10 mouse cellular contexts compared by ENCODE assay signal in the genomic region with DNA sequence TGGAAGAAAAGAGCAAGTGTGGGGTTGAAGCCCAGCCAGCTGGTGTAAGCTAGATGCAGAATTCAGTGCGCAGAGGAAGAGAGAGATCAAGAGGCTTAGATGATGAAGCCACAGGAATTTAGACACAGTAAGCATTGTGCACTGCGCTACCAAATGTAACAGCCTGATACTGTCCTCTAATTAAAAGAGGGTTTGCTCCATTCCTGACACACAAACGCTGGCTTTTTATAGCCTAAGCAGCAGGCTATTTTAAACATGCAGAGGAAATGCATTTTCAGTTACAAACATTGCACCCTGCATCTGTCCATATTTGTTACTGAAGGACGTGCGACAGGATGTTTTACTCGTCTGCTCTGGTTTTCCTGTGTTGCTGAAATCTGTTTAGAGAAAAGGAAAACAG. TPM values are rescaled to one million over a fixed set of nuclear protein-coding genes. Genes with fewer than 3 reads are reported as not detected.
A peak's percentile ranks its signal among the peaks of the same experiment; 100 is the strongest.
DNase-seq lines count a peak whose midpoint lies in the region; ATAC-seq lines count a peak whose summit lies in the region.
"Had no signal": no experiment of that assay in that cellular context is flagged by ENCODE, and none has a peak within 500 bp of the region (broad histone marks: within the 10 kb centered on the region; RNA-seq: fewer than 3 reads in every experiment).

No protein-coding gene starts in this region.

- DNase-seq in liver, embryonic 13.5 days, result no peak
- no peak for DNase-seq in liver
- no peak for DNase-seq in gastrocnemius, postnatal 25 days
- DNase-seq: gastrocnemius, postnatal 10 days had no signal

- peaks cover 16% of the 10 kb centered on the region for H3K36me3 ChIP-seq in heart, embryonic 15.5 days
- peaks cover 60% of the 10 kb centered on the region for H3K36me3 ChIP-seq in heart, embryonic 12.5 days
- peaks cover 72% of the 10 kb centered on the region for H3K36me3 ChIP-seq in liver, embryonic 13.5 days
- H3K36me3 ChIP-seq in intestine, embryonic 15.5 days, result peaks cover 7% of the 10 kb centered on the region; the same call in 1 of the 2 replicates
- H3K36me3 ChIP-seq in stomach, embryonic 15.5 days, result peaks cover 19% of the 10 kb centered on the region; the same call in 1 of the 2 replicates

- WGBS in heart, embryonic 15.5 days, result 63% methylated on average over 6 of the region's 6 CpGs
- WGBS in heart, embryonic 12.5 days, result 66% methylated on average over 6 of the region's 6 CpGs
- WGBS in liver, embryonic 13.5 days (ENCODE audit: insufficient replicate concordance), result 77% methylated on average over 6 of the region's 6 CpGs
- WGBS in intestine, embryonic 15.5 days, result 65% methylated on average over 6 of the region's 6 CpGs
- WGBS in stomach, embryonic 15.5 days, result 63% methylated on average over 6 of the region's 6 CpGs

- ATAC-seq in heart, embryonic 15.5 days (replicated peaks; ENCODE audit: insufficient number of reproducible peaks, insufficient read depth, low FRiP score, low read depth), result no peak
- ATAC-seq in heart, embryonic 12.5 days (ENCODE audit: insufficient number of reproducible peaks, low FRiP score), result no peak
- ATAC-seq in liver, embryonic 13.5 days (ENCODE audit: low read depth), result no peak
- peak; percentile 53 for ATAC-seq in intestine, embryonic 15.5 days
- no peak; the same call in 1 of the 2 replicates for ATAC-seq in stomach, embryonic 15.5 days (ENCODE audit: insufficient read depth, low FRiP score, low read depth)
- ATAC-seq: hindbrain, postnatal 0 days had no signal

- peaks cover 9% of the 10 kb centered on the region for H3K4me1 ChIP-seq in heart, embryonic 15.5 days (replicated peaks)
- H3K4me1 ChIP-seq in heart, embryonic 12.5 days (replicated peaks), result peaks cover 17% of the 10 kb centered on the region
- H3K4me1 ChIP-seq in liver, embryonic 13.5 days (replicated peaks), result no peaks in the 10 kb centered on the region; the same call in 1 of the 2 replicates
- peaks cover 2% of the 10 kb centered on the region; the same call in 1 of the 2 replicates for H3K4me1 ChIP-seq in intestine, embryonic 15.5 days (replicated peaks)
- H3K4me1 ChIP-seq in stomach, embryonic 15.5 days, result 0 out of 2 replicates have a peak, but pooled peaks cover 4% of the 10 kb centered on the region

- H3K27me3 ChIP-seq in heart, embryonic 15.5 days, result no peaks in the 10 kb centered on the region
- H3K27me3 ChIP-seq in heart, embryonic 12.5 days (replicated peaks), result no peaks in the 10 kb centered on the region
- no peaks in the 10 kb centered on the region for H3K27me3 ChIP-seq in liver, embryonic 13.5 days
- H3K27me3 ChIP-seq in intestine, embryonic 15.5 days (replicated peaks), result no peaks in the 10 kb centered on the region
- no peaks in the 10 kb centered on the region for H3K27me3 ChIP-seq in stomach, embryonic 15.5 days (replicated peaks)
- H3K27me3 ChIP-seq: CH12.LX had no signal

- H3K9me3 ChIP-seq in heart, embryonic 15.5 days (replicated peaks), result no peaks in the 10 kb centered on the region
- 0 out of 2 replicates have a peak, but pooled peaks cover 2% of the 10 kb centered on the region for H3K9me3 ChIP-seq in heart, embryonic 12.5 days (replicated peaks)
- H3K9me3 ChIP-seq in liver, embryonic 13.5 days (replicated peaks), result no peaks in the 10 kb centered on the region
- no peaks in the 10 kb centered on the region for H3K9me3 ChIP-seq in intestine, embryonic 15.5 days
- no peaks in the 10 kb centered on the region for H3K9me3 ChIP-seq in stomach, embryonic 15.5 days

- no peak overlapping the region for H3K9ac ChIP-seq in heart, embryonic 15.5 days
- H3K9ac ChIP-seq in heart, embryonic 12.5 days, result no peak overlapping the region
- H3K9ac ChIP-seq in liver, embryonic 13.5 days, result no peak overlapping the region
- no peak overlapping the region for H3K9ac ChIP-seq in intestine, embryonic 15.5 days
- no peak overlapping the region for H3K9ac ChIP-seq in stomach, embryonic 15.5 days

- H3K4me3 ChIP-seq in heart, embryonic 15.5 days, result no peak overlapping the region
- H3K4me3 ChIP-seq in heart, embryonic 12.5 days, result no peak overlapping the region
- H3K4me3 ChIP-seq in liver, embryonic 13.5 days (replicated peaks), result no peak overlapping the region
- H3K4me3 ChIP-seq in intestine, embryonic 15.5 days (replicated peaks), result no peak overlapping the region
- no peak overlapping the region for H3K4me3 ChIP-seq in stomach, embryonic 15.5 days (replicated peaks)

- H3K4me2 ChIP-seq in heart, embryonic 15.5 days, result no peak overlapping the region
- no peak overlapping the region for H3K4me2 ChIP-seq in heart, embryonic 12.5 days
- no peak overlapping the region for H3K4me2 ChIP-seq in liver, embryonic 13.5 days
- no peak overlapping the region for H3K4me2 ChIP-seq in intestine, embryonic 15.5 days (replicated peaks)
- H3K4me2 ChIP-seq in stomach, embryonic 15.5 days, result no peak overlapping the region

- peak overlapping the region; percentile 65 for H3K27ac ChIP-seq in heart, embryonic 15.5 days
- no peak overlapping the region; the same call in 1 of the 2 replicates for H3K27ac ChIP-seq in heart, embryonic 12.5 days (ENCODE audit: poor library complexity, severe bottlenecking)
- 0 out of 2 replicates have a peak overlapping the region, but pooled peaks have one; percentile 9 for H3K27ac ChIP-seq in liver, embryonic 13.5 days
- H3K27ac ChIP-seq in intestine, embryonic 15.5 days, result peak overlapping the region; percentile 77
- peak overlapping the region; percentile 77 for H3K27ac ChIP-seq in stomach, embryonic 15.5 days
- H3K27ac ChIP-seq: hindbrain, postnatal 0 days had no signal

RNA-seq across cellular contexts. Expression of a gene that starts 25.5 kb away (rescaled TPM):
- 117 and 122 TPM in 2 replicates for polyA plus RNA-seq in heart, embryonic 15.5 days (2015; fragmentation: Nextera tagmentation; extraction: Ambion mirVana)
- 144 and 149 TPM in 2 replicates for polyA plus RNA-seq in heart, embryonic 12.5 days (2016; fragmentation: Nextera tagmentation; extraction: Ambion mirVana)
- 113 and 136 TPM in 2 replicates for polyA plus RNA-seq in liver, embryonic 13.5 days (2015; fragmentation: Nextera tagmentation; extraction: Ambion mirVana)
- polyA plus RNA-seq in intestine, embryonic 15.5 days (2015; fragmentation: Nextera tagmentation; extraction: Ambion mirVana), result 182 and 187 TPM in 2 replicates
- 195 and 208 TPM in 2 replicates for polyA plus RNA-seq in stomach, embryonic 15.5 days (2015; fragmentation: Nextera tagmentation; extraction: Ambion mirVana)
- 10 to 100 TPM; 18.1 to 21.4 TPM for total RNA-seq in gastrocnemius, postnatal 25 days (2021)

RNA-seq across cellular contexts. Expression of a gene that starts 48.0 kb away (rescaled TPM):
- polyA plus RNA-seq in heart, embryonic 15.5 days (2015; fragmentation: Nextera tagmentation; extraction: Ambion mirVana), result 3.8 and 4.4 TPM in 2 replicates
- polyA plus RNA-seq in heart, embryonic 12.5 days (2016; fragmentation: Nextera tagmentation; extraction: Ambion mirVana), result 4.4 and 4.8 TPM in 2 replicates
- 4.3 and 5.4 TPM in 2 replicates for polyA plus RNA-seq in liver, embryonic 13.5 days (2015; fragmentation: Nextera tagmentation; extraction: Ambion mirVana)
- 15.9 and 16.0 TPM in 2 replicates for polyA plus RNA-seq in intestine, embryonic 15.5 days (2015; fragmentation: Nextera tagmentation; extraction: Ambion mirVana)
- 12.8 and 13.3 TPM in 2 replicates for polyA plus RNA-seq in stomach, embryonic 15.5 days (2015; fragmentation: Nextera tagmentation; extraction: Ambion mirVana)
- 1 to 10 TPM; 1.5 to 1.6 TPM for total RNA-seq in gastrocnemius, postnatal 25 days (2021)
